Comparison of ENCODE assay signal across 16 mouse cellular contexts in genomic region chr6:136854361-136854781, GRCm38 (mm10). TPM values are rescaled to one million over a fixed set of nuclear protein-coding genes. Genes with fewer than 3 reads are reported as not detected.
DNase-seq lines count a peak whose midpoint lies in the region; ATAC-seq lines count a peak whose summit lies in the region.
"Had no signal": no experiment of that assay in that cellular context is flagged by ENCODE, and none has a peak within 500 bp of the region (broad histone marks: within the 10 kb centered on the region; RNA-seq: fewer than 3 reads in every experiment).

No protein-coding gene starts in this region.

- peak overlapping the region; percentile 70 for H3K4me3 ChIP-seq in erythroblast, embryonic 14.5 days (replicated peaks)
- no peak overlapping the region for H3K4me3 ChIP-seq in midbrain, embryonic 11.5 days (ENCODE audit: low read depth, low read length)
- no peak overlapping the region for H3K4me3 ChIP-seq in midbrain, embryonic 10.5 days
- H3K4me3 ChIP-seq in liver, embryonic 16.5 days (ENCODE audit: low read depth, low read length), result peak overlapping the region; percentile 83
- H3K4me3 ChIP-seq: hindbrain, embryonic 13.5 days; midbrain, embryonic 13.5 days; neural tube, embryonic 12.5 days had no signal

- H3K36me3 ChIP-seq in erythroblast, embryonic 14.5 days (ENCODE audit: control insufficient read depth), result peaks cover 64% of the 10 kb centered on the region
- no peaks in the 10 kb centered on the region for H3K36me3 ChIP-seq in midbrain, embryonic 11.5 days (ENCODE audit: control insufficient read depth, insufficient read depth, low read length)
- H3K36me3 ChIP-seq in midbrain, embryonic 10.5 days, result no peaks in the 10 kb centered on the region
- H3K36me3 ChIP-seq in liver, embryonic 16.5 days (ENCODE audit: control insufficient read depth, insufficient read depth), result peaks cover 32% of the 10 kb centered on the region
- H3K36me3 ChIP-seq: hindbrain, embryonic 13.5 days; midbrain, embryonic 13.5 days; neural tube, embryonic 12.5 days had no signal

- H3K4me2 ChIP-seq in midbrain, embryonic 11.5 days, result no peak overlapping the region
- H3K4me2 ChIP-seq in liver, embryonic 16.5 days (ENCODE audit: low read depth, low read length), result peak overlapping the region; percentile 74
- H3K4me2 ChIP-seq: hindbrain, embryonic 13.5 days; midbrain, embryonic 13.5 days; neural tube, embryonic 12.5 days had no signal

- DNase-seq in midbrain, embryonic 11.5 days (ENCODE audit: low spot score, missing footprints), result peak; percentile 35
- no peak for DNase-seq in midbrain, embryonic 10.5 days (ENCODE audit: low spot score)
- DNase-seq in thymus, postnatal 36 days, result peak; percentile 63 to 75
- DNase-seq in right cerebral cortex, postnatal 4 days, result no peak
- DNase-seq in cerebellum, adult 11 months, result no peak
- DNase-seq: adrenal gland, adult 8-10 months; kidney, adult 2 months; left cerebral cortex, postnatal 4 days; lung, postnatal 10 days had no signal

- no peaks in the 10 kb centered on the region for H3K27me3 ChIP-seq in erythroblast, embryonic 14.5 days (ENCODE audit: control insufficient read depth)
- no peaks in the 10 kb centered on the region for H3K27me3 ChIP-seq in midbrain, embryonic 11.5 days (ENCODE audit: control insufficient read depth, insufficient read depth, low read length)
- no peaks in the 10 kb centered on the region for H3K27me3 ChIP-seq in midbrain, embryonic 10.5 days (ENCODE audit: low read depth, poor library complexity, severe bottlenecking)
- no peaks in the 10 kb centered on the region for H3K27me3 ChIP-seq in liver, embryonic 16.5 days (ENCODE audit: control insufficient read depth, insufficient read depth, low read depth, low read length)
- H3K27me3 ChIP-seq: hindbrain, embryonic 13.5 days; midbrain, embryonic 13.5 days; neural tube, embryonic 12.5 days had no signal

- H3K9ac ChIP-seq in midbrain, embryonic 11.5 days (ENCODE audit: low read length), result no peak overlapping the region
- peak overlapping the region; percentile 92 for H3K9ac ChIP-seq in liver, embryonic 16.5 days (ENCODE audit: low read depth, low read length)
- H3K9ac ChIP-seq: hindbrain, embryonic 13.5 days; midbrain, embryonic 13.5 days; neural tube, embryonic 12.5 days had no signal

- no peak overlapping the region for H3K27ac ChIP-seq in midbrain, embryonic 11.5 days (ENCODE audit: low read depth, low read length)
- no peak overlapping the region for H3K27ac ChIP-seq in midbrain, embryonic 10.5 days (replicated peaks)
- peak overlapping the region; percentile 95 for H3K27ac ChIP-seq in liver, embryonic 16.5 days (ENCODE audit: low read length)
- H3K27ac ChIP-seq: hindbrain, embryonic 13.5 days; midbrain, embryonic 13.5 days; neural tube, embryonic 12.5 days had no signal

- H3K9me3 ChIP-seq in erythroblast, embryonic 14.5 days (ENCODE audit: control insufficient read depth, low read length), result no peaks in the 10 kb centered on the region
- H3K9me3 ChIP-seq in midbrain, embryonic 11.5 days (ENCODE audit: control insufficient read depth, low read length), result no peaks in the 10 kb centered on the region
- no peaks in the 10 kb centered on the region for H3K9me3 ChIP-seq in midbrain, embryonic 10.5 days (replicated peaks)
- H3K9me3 ChIP-seq in liver, embryonic 16.5 days (replicated peaks; ENCODE audit: control insufficient read depth, low read length), result no peaks in the 10 kb centered on the region
- H3K9me3 ChIP-seq: hindbrain, embryonic 13.5 days; midbrain, embryonic 13.5 days; neural tube, embryonic 12.5 days had no signal

- peaks cover 64% of the 10 kb centered on the region for H3K4me1 ChIP-seq in erythroblast, embryonic 14.5 days (ENCODE audit: control insufficient read depth)
- H3K4me1 ChIP-seq in midbrain, embryonic 11.5 days (ENCODE audit: control insufficient read depth, insufficient read depth, low read length), result no peaks in the 10 kb centered on the region
- H3K4me1 ChIP-seq in midbrain, embryonic 10.5 days, result peaks cover 7% of the 10 kb centered on the region; the same call in 1 of the 2 replicates
- H3K4me1 ChIP-seq in liver, embryonic 16.5 days (ENCODE audit: control insufficient read depth, low read depth, low read length), result peaks cover 48% of the 10 kb centered on the region

- 92% methylated on average over 11 of the region's 11 CpGs for WGBS in midbrain, embryonic 11.5 days
- WGBS in midbrain, embryonic 10.5 days, result 91% methylated on average over 11 of the region's 11 CpGs
- WGBS in liver, embryonic 16.5 days (ENCODE audit: insufficient replicate concordance), result 31% methylated on average over 11 of the region's 11 CpGs

- ATAC-seq in erythroblast, adult 5-6 weeks (replicated peaks; ENCODE audit: low FRiP score, poor library complexity, severe bottlenecking), result no peak
- ATAC-seq in midbrain, embryonic 11.5 days (ENCODE audit: low FRiP score), result no peak
- ATAC-seq in liver, embryonic 16.5 days (ENCODE audit: low read depth), result no peak
- ATAC-seq: midbrain, embryonic 13.5 days had no signal

RNA-seq across cellular contexts. Expression of gene Art4, which starts 3.2 kb away (rescaled TPM):
- polyA plus RNA-seq in erythroblast, embryonic 14.5 days (2012), result 2.1 and 2.2 TPM in 2 replicates
- total RNA-seq in erythroblast, adult 5-6 weeks (2015; ENCODE audit: low replicate concordance), result 197 and 198 TPM in 2 replicates
- 348 and 388 TPM in 2 replicates for total RNA-seq in erythroblast, adult 5-6 weeks (2017; ENCODE audit: low replicate concordance)
- polyA plus RNA-seq in midbrain, embryonic 11.5 days (2014; fragmentation: Nextera tagmentation; extraction: Ambion mirVana), result 0.90 and 0.94 TPM in 2 replicates
- 1.3 and 1.4 TPM in 2 replicates for polyA plus RNA-seq in midbrain, embryonic 10.5 days (2016; fragmentation: Nextera tagmentation; extraction: Ambion mirVana)
- polyA plus RNA-seq in liver, embryonic 16.5 days (2015; fragmentation: Nextera tagmentation; extraction: Ambion mirVana), result 28.1 and 28.3 TPM in 2 replicates
- total RNA-seq: layer of hippocampus, adult 18-20 months; left cerebral cortex, postnatal 4 days had no signal

RNA-seq across cellular contexts. Expression of gene Smco3, which starts 19.1 kb away (rescaled TPM):
- polyA plus RNA-seq in erythroblast, embryonic 14.5 days (2012), result not detected in 2 replicates
- total RNA-seq in erythroblast, adult 5-6 weeks (2015; ENCODE audit: low replicate concordance), result 1.9 TPM in 1 of 2 replicates, not detected in the other
- total RNA-seq in erythroblast, adult 5-6 weeks (2017; ENCODE audit: low replicate concordance), result 2.1 TPM in 1 of 2 replicates, not detected in the other
- 0.12 and 0.21 TPM in 2 replicates for polyA plus RNA-seq in midbrain, embryonic 11.5 days (2014; fragmentation: Nextera tagmentation; extraction: Ambion mirVana)
- 0.24 TPM in 1 of 2 replicates, not detected in the other for polyA plus RNA-seq in midbrain, embryonic 10.5 days (2016; fragmentation: Nextera tagmentation; extraction: Ambion mirVana)
- polyA plus RNA-seq in liver, embryonic 16.5 days (2015; fragmentation: Nextera tagmentation; extraction: Ambion mirVana), result not detected in 2 replicates

RNA-seq across cellular contexts. Expression of gene Mgp, which starts 21.3 kb away (rescaled TPM):
- not detected in 2 replicates for polyA plus RNA-seq in erythroblast, embryonic 14.5 days (2012)
- total RNA-seq in erythroblast, adult 5-6 weeks (2015; ENCODE audit: low replicate concordance), result 1.9 TPM in 1 of 2 replicates, not detected in the other
- 1.9 TPM in 1 of 2 replicates, not detected in the other for total RNA-seq in erythroblast, adult 5-6 weeks (2017; ENCODE audit: low replicate concordance)
- polyA plus RNA-seq in midbrain, embryonic 11.5 days (2014; fragmentation: Nextera tagmentation; extraction: Ambion mirVana), result 1.6 and 2.4 TPM in 2 replicates
- 1.1 and 1.5 TPM in 2 replicates for polyA plus RNA-seq in midbrain, embryonic 10.5 days (2016; fragmentation: Nextera tagmentation; extraction: Ambion mirVana)
- 3.3 and 4.8 TPM in 2 replicates for polyA plus RNA-seq in liver, embryonic 16.5 days (2015; fragmentation: Nextera tagmentation; extraction: Ambion mirVana)

RNA-seq across cellular contexts. Expression of gene Wbp11, which starts 26.3 kb away (rescaled TPM):
- 28.6 and 29.6 TPM in 2 replicates for polyA plus RNA-seq in erythroblast, embryonic 14.5 days (2012)
- 34.2 and 38.2 TPM in 2 replicates for total RNA-seq in erythroblast, adult 5-6 weeks (2015; ENCODE audit: low replicate concordance)
- 25.8 and 55.0 TPM in 2 replicates for total RNA-seq in erythroblast, adult 5-6 weeks (2017; ENCODE audit: low replicate concordance)
- polyA plus RNA-seq in midbrain, embryonic 11.5 days (2014; fragmentation: Nextera tagmentation; extraction: Ambion mirVana), result 149 and 154 TPM in 2 replicates
- 156 and 160 TPM in 2 replicates for polyA plus RNA-seq in midbrain, embryonic 10.5 days (2016; fragmentation: Nextera tagmentation; extraction: Ambion mirVana)
- polyA plus RNA-seq in liver, embryonic 16.5 days (2015; fragmentation: Nextera tagmentation; extraction: Ambion mirVana), result 46.1 and 47.3 TPM in 2 replicates

RNA-seq across cellular contexts. Expression of gene BC049715, which starts 26.9 kb away (rescaled TPM):
- polyA plus RNA-seq in erythroblast, embryonic 14.5 days (2012), result 0.59 and 1.4 TPM in 2 replicates
- total RNA-seq in erythroblast, adult 5-6 weeks (2015; ENCODE audit: low replicate concordance), result 0.38 TPM in 1 of 2 replicates, not detected in the other
- total RNA-seq in erythroblast, adult 5-6 weeks (2017; ENCODE audit: low replicate concordance), result 0.34 and 5.3 TPM in 2 replicates
- 1.1 and 1.2 TPM in 2 replicates for polyA plus RNA-seq in midbrain, embryonic 11.5 days (2014; fragmentation: Nextera tagmentation; extraction: Ambion mirVana)
- polyA plus RNA-seq in midbrain, embryonic 10.5 days (2016; fragmentation: Nextera tagmentation; extraction: Ambion mirVana), result 1.4 and 3.5 TPM in 2 replicates
- polyA plus RNA-seq in liver, embryonic 16.5 days (2015; fragmentation: Nextera tagmentation; extraction: Ambion mirVana), result 0.59 and 0.98 TPM in 2 replicates

Comparison
In these comparisons a context has a peak if more than half of its experiments do, and no peak if none do; other contexts are left out.
1. DNase-seq: peak in midbrain, embryonic 11.5 days (single experiment) and thymus, postnatal 36 days (2 of 2); none in midbrain, embryonic 10.5 days (single experiment), right cerebral cortex, postnatal 4 days (single experiment) and cerebellum, adult 11 months (single experiment).
2. H3K4me3 ChIP-seq: peak in erythroblast, embryonic 14.5 days (single experiment) and liver, embryonic 16.5 days (single experiment); none in midbrain, embryonic 11.5 days (single experiment) and midbrain, embryonic 10.5 days (single experiment).